Mouse (Mus musculus) skeletal muscle tissue, adult 2 months (tissue): Measurements from ENCODE around the gene Synpo2.
"Not testable (repeated sequence)": the region's sequence is repeated elsewhere in the genome, so short reads cannot be mapped to it uniquely, and the experiment has no call there.

Experiments used
- DNase-seq: peaks from one replicate; pipeline ENCODE4 v3.0.0-alpha.2; 2012; ENCODE audit warnings: low read depth, low spot score

Gene Synpo2

GRCm38 (mm10) chr3:123131151-123131756 is 104.7 kb downstream of the Synpo2 start:
- peak; percentile 56 for DNase-seq

- DNase-seq: no peak
These were observed 105.4 kb downstream of the Synpo2 start for GRCm38 (mm10) chr3:123130314-123131150.

GRCm38 (mm10) chr3:123128781-123129180 is 107.2 kb downstream of the Synpo2 start:
- DNase-seq: peak; percentile 90

- no peak for DNase-seq
These were observed 107.9 kb downstream of the Synpo2 start for GRCm38 (mm10) chr3:123128091-123128490.

GRCm38 (mm10) chr3:123126741-123127140 is 109.2 kb downstream of the Synpo2 start:
- not testable (repeated sequence) for DNase-seq

GRCm38 (mm10) chr3:123123817-123124216 is 112.1 kb downstream of the Synpo2 start:
- DNase-seq: no peak

GRCm38 (mm10) chr3:123122151-123123030 is 113.6 kb downstream of the Synpo2 start:
- no peak for DNase-seq

- DNase-seq: peak; percentile 93
These were observed 119.0 kb downstream of the Synpo2 start for GRCm38 (mm10) chr3:123116903-123117302.

- DNase-seq: peak; percentile 96
These were observed 120.0 kb downstream of the Synpo2 start for GRCm38 (mm10) chr3:123115770-123116527.

- no peak for DNase-seq
These were observed 121.8 kb downstream of the Synpo2 start for GRCm38 (mm10) chr3:123114001-123114635.

GRCm38 (mm10) chr3:123112781-123113180 is 123.2 kb downstream of the Synpo2 start:
- DNase-seq: no peak

GRCm38 (mm10) chr3:123111071-123111711 is 124.8 kb downstream of the Synpo2 start:
- peak; percentile 73 for DNase-seq

- no peak for DNase-seq
These were observed 128.0 kb downstream of the Synpo2 start for GRCm38 (mm10) chr3:123107830-123108549.

- no peak for DNase-seq
These were observed 131.6 kb downstream of the Synpo2 start for GRCm38 (mm10) chr3:123104325-123104724.

GRCm38 (mm10) chr3:123103151-123103860 is 132.6 kb downstream of the Synpo2 start:
- DNase-seq: peak; percentile 84

GRCm38 (mm10) chr3:123101761-123102160 is 134.2 kb downstream of the Synpo2 start:
- no peak for DNase-seq

- DNase-seq: no peak
These were observed 140.8 kb downstream of the Synpo2 start for GRCm38 (mm10) chr3:123095111-123095510.

- DNase-seq: no peak
These were observed 142.1 kb downstream of the Synpo2 start for GRCm38 (mm10) chr3:123093640-123094361.
